Mouse (Mus musculus): ENCODE results near the gene Ruvbl2. TPM values are rescaled to one million over a fixed set of nuclear protein-coding genes. Genes with fewer than 3 reads are reported as not detected.

Ruvbl2 gene
- total RNA-seq, 1 experiment from 2014 or later: 177 TPM

DNA sequence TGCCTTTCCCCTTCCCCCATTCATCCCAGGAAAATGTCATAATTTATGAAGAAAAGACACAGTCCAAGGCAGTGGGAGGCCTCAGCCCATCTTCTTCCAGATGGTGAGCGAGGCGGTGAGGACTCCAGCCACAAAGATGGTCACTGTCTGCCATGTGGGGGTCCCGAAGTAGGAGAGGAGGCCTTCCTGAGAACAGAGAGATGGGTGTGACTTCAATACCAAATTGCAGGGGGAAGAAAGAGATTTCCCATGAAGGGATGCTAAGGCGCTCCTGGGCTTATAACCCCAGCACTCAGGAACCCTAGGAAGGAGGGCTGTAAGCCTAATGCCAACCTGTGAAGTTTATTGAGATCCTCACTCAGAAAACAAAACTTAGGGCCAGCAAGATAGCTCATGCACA, 23.9 kb upstream of the Ruvbl2 start:
- ATAC-seq (replicated peaks; ENCODE audit: low read depth, poor library complexity, severe bottlenecking): no peak

- no peak for ATAC-seq (replicated peaks; ENCODE audit: low read depth, poor library complexity, severe bottlenecking)
Measured at GRCm38 (mm10) chr7:45461326-45461725, 23.4 kb upstream of the Ruvbl2 start.

GRCm38 (mm10) chr7:45460860-45461314, 23.0 kb upstream of the Ruvbl2 start:
- ATAC-seq (replicated peaks; ENCODE audit: low read depth, poor library complexity, severe bottlenecking): peak; percentile 70

DNA sequence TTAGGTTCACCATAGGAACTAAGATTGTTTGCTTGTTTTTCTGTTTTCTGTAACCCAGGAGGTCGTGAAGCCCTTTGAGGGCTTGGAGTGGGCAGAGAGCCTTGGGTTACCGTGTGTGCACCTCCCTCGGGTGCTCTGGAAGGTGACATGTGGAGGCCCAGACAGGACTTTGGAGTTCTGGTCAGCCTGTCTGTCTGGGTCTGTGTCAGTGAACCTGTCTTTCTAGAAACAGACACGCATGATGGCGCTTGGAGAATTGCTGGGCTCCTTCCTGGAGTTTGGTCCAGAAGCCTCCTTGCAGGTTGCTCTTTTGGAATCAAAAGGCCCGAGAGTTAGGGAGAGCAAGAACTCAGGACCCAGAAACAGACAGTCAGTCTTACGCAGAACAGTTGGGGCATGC, 22.5 kb upstream of the Ruvbl2 start:
- no peak for ATAC-seq (replicated peaks; ENCODE audit: low read depth, poor library complexity, severe bottlenecking)

DNA sequence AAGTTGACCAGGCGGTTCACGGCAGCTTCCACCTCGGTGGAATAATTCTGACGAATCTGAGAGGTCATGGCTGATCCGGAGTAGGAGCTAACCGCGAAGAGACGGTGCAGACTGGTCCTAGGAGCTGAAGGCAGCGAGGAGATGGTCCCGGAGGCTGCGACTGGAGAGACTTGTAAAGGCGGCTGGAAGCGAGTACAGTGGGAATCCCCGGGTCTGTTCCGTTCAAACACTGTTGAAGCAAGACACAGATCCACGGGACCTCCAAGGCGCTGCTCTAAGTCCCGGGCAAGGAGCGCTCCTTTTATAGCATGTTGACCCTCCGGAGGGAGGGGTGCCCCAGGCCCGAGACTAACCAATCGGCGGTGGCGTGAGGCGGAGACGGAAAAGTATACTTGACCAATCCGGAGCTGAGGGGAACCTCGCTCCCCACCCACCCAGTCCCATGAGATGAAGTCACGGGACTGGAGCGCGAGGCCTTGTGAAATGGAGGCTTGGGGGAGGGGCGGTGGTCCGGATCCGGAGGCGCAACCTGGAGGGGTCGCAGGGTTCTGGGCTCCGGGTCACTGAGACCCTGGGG, 21.8 kb upstream of the Ruvbl2 start, which contains the start of gene Ftl1:
Gene Ftl1, minus strand, starts transcription at position 321 of the 577 bp plus-strand sequence.
- ATAC-seq (replicated peaks; ENCODE audit: low read depth, poor library complexity, severe bottlenecking): peak; percentile 74

DNA sequence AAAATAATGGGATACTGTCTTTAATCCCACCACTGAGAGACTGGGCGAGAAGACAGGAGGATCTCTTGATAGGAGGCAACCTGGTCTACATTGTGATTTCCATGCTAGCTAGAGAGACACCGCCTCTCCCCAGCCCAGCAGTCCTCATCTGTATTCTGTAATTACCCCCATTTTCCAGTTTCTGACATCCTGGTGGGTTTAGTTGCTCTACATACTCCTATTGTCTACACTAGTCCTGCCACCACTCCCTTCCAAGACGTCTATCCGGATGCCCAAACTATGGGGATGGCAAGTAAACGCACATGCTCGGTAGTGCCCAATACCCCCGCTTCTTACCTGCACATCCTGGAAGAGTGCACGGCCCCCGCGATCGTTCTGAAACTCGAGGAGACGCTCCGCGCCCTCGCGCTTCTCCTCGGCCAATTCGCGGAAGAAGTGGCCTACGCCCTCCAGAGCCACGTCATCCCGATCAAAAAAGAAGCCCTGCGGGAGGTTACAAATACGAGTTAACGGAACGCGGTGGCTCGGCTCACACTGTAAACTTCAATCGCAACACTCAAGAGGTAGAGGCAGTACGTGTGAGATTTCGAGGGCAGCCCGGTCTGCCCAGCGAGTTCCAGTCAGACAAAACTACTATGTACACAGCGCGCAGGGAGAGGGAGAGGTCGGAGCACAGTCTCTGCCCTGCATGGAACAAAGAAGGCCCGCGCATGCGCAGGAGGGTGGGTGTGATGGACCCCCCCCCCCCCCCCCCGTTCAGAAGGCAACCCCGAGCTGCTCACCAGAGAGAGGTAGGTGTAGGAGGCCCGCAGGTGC, 21.1 kb upstream of the Ruvbl2 start:
- ATAC-seq (replicated peaks; ENCODE audit: low read depth, poor library complexity, severe bottlenecking): 0 out of 2 replicates have a peak, but pooled peaks have one; percentile 9

DNA sequence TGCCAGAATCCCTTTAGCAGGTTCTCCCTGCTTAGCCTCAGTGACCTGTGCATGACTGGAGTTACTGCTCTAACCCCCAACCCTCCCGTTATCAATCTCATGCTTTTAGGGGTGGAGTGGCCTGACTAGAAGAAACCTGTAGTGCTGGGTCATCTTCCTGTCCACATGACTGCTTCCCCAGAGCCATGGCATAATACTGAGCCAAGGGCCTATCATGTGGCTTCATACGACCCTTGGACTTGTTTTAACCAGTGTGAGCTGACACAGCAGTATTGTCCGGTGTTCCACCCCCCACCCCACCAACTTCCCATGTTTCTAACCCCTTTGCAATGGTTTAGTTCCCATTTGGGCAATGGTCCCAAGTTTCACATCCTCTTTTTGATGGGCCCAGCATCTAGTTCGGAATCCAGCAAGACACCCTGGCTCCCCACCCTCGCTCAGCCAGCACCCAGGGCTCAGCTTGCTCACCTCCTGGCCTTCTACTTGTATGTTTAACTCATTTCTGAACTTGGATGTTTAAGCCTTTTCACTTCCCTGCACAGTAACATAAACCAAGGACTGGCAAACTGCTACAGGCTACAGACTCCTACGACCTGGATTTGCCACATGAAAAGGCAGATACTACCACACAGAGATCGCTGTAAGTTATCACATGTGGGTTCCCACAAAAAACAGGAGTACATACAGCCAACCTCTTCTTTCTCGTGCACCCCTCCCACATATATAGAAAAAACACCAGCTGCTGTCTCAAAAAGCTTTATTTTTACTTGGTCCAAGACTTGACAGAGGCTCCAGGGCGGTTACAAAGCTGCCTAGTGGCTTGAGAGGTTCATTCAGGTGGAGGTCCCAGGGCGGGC, 19.5 kb upstream of the Ruvbl2 start:
- ATAC-seq (replicated peaks; ENCODE audit: low read depth, poor library complexity, severe bottlenecking): peak; percentile 22

GRCm38 (mm10) chr7:45456721-45457203, 18.9 kb upstream of the Ruvbl2 start:
- ATAC-seq (replicated peaks; ENCODE audit: low read depth, poor library complexity, severe bottlenecking): no peak

GRCm38 (mm10) chr7:45455932-45456696, 18.2 kb upstream of the Ruvbl2 start:
- no peak for ATAC-seq (replicated peaks; ENCODE audit: low read depth, poor library complexity, severe bottlenecking)

- no peak for ATAC-seq (replicated peaks; ENCODE audit: low read depth, poor library complexity, severe bottlenecking)
Measured at GRCm38 (mm10) chr7:45454971-45455370, 17.1 kb upstream of the Ruvbl2 start.

- peak; percentile 88 for ATAC-seq (replicated peaks; ENCODE audit: low read depth, poor library complexity, severe bottlenecking)
Measured at GRCm38 (mm10) chr7:45451344-45451982, 13.6 kb upstream of the Ruvbl2 start.

- ATAC-seq (replicated peaks; ENCODE audit: low read depth, poor library complexity, severe bottlenecking): no peak
Measured at GRCm38 (mm10) chr7:45449974-45450373, 12.1 kb upstream of the Ruvbl2 start.

DNA sequence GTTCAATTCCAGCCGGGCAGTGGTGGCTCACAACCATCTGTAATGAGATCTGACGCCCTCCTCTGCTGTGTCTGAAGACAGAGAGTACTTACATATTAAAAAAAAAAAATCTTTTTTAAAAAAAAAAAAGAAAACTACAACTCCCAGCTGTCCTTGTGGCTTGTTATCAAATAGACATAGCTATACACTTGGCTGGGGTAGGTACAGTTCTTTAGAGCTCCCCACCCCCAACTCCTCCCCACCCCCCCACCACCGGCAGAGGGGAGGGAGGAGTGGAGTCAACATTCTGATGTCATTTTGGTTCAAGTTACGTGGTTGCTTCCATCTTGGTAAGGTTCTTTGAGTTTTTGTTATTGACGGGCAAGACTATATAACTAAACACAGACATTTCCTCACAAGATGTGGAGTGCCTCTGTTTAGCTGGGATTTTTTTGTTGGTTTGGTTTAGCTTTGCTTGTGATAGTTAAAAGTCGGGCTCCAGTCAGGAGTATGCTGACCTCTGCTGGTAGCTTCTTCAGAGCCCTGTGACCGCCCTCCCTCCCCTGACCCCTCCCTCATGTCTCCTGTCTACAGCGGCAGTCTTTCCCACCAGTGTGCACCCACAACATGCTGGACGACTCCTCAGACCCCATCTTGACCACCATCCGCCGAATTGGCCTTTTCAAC, 9.6 kb upstream of the Ruvbl2 start:
- ATAC-seq (replicated peaks; ENCODE audit: low read depth, poor library complexity, severe bottlenecking): peak; percentile 73

- ATAC-seq (replicated peaks; ENCODE audit: low read depth, poor library complexity, severe bottlenecking): no peak
Measured at GRCm38 (mm10) chr7:45446589-45446988, 8.7 kb upstream of the Ruvbl2 start.

DNA sequence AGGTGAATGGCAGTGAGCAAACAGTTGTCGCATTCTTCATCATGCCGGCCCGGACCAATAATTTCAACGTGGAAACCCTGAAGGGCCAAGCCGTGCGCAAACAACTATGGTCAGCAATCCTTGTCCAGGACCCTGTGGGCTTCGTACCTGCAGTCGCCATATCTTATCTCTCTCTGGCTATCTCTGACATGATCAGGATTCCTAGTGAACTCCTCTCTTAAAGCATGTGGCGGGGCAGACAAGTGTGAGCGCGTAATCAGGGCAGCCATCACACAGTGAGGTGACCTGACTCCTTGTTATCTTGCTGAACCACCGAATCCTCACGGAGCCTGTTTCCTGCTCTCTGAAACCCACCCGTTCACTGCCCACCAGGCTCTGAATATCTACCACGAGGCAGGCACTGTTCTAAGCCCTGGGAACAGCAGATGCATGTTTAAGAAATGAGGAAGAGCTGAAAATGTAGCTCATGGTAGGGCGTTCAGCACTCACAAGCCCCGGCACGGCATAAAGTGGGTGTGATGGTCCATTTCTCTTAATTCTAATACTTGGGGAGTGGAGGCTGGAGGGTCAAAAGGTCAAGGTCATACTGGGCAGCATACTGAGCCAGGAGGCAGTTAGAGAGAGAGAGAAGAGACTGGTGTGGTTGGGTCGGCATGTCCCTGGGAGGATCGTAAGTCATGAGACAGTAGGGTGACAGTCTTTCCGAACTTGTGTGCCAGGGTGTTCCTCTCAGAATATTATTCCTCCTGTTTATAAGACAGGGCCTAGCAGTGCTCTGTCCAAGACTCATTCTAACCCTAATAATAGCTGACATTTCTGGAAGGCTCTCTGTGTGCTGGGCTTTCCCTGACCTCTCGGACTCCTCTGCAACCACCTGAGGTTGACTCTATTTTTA, 5.9 kb upstream of the Ruvbl2 start:
- ATAC-seq (replicated peaks; ENCODE audit: low read depth, poor library complexity, severe bottlenecking): no peak

GRCm38 (mm10) chr7:45437046-45437445, 850 bp downstream of the Ruvbl2 start:
- ATAC-seq (replicated peaks; ENCODE audit: low read depth, poor library complexity, severe bottlenecking): no peak

DNA sequence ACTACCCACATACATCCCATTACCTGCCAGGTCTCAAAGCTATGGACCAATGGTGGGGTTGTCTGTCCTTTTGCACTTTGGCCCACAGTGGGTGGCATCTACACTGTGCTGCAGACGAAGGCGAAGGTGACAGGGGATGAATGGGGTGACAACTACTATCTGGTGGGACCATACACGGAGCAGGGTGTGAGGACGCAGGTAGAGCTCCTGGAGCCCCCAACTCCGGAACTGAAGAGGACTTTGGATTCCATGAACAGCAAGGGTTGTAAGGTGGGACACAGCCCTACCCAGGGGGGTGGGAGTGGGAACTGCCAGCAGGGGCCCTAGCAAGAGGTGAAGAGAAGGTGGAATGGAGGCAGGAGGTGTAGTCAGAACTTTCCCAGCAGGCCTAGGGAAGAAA, 1.5 kb downstream of the Ruvbl2 start:
- no peak for ATAC-seq (replicated peaks; ENCODE audit: low read depth, poor library complexity, severe bottlenecking)

DNA sequence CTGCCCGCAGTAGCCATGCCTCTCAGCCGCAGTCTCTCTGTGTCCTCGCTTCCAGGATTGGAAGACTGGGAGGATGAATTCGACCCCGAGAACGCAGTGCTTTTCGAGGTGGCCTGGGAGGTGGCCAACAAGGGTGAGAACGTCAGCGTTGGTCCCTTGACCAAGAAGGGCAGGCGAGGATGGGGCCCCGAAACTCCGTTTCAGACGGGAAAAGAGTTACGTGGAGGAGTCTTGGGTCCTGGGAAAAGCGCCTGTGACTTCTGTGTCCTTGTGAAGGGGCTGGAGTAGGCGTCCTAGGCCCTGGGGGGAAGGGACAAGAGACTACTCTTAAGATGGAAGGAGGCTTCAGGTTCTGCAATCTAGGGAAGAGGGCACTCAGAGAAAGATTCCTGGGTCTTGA, 2.9 kb downstream of the Ruvbl2 start:
- no peak for ATAC-seq (replicated peaks; ENCODE audit: low read depth, poor library complexity, severe bottlenecking)
